Mouse (Mus musculus): ENCODE data around the gene Kcnk13.

The Kcnk13 gene

DNA sequence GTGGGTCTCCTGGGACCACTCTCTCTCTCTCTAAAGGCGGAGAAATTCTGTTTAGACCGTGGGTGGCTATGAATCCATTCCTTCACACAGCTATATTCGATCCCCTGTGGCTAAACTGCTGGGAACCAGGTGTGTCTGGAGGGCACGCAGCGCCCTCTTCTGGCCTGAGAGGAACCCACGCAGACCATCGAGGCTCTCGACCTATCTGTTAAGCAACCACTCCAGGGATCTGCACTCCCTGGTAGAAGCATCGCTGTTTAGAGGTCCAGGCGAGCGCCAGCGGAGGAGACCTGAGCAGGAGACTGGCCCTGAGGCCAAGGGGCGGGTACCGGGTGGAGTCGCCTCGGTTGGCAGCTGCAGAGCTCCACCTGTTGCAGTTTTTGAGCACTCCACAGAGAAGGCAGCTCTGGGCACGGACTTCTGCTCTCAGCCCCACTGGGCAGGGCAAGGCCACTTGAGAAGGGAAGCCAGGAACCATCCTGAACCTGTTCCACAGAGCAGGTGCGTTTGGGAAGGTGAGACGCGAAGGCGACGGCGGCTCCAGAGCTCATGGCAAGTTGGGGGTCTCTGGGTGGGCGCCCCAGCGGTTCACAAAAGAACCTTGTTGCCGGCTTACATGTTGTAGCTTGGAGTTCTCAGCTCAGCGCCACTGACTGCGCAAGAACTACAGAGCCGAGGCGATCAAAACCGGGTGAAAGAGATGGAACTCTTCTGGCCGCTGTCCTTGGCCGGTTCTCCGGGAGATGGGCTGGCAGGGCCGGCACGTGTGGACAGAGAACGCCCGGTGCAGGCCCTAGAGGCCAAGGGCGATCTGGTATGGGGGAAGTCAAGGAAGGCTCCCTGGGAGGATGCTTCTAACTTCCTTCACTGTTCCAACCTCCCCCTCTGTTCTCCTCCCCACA, at the start of gene Kcnk13:
TSS of gene Kcnk13 (plus strand) at position 199 of the 902 bp plus-strand sequence.
- DNase-seq: peak; percentile 64

DNA sequence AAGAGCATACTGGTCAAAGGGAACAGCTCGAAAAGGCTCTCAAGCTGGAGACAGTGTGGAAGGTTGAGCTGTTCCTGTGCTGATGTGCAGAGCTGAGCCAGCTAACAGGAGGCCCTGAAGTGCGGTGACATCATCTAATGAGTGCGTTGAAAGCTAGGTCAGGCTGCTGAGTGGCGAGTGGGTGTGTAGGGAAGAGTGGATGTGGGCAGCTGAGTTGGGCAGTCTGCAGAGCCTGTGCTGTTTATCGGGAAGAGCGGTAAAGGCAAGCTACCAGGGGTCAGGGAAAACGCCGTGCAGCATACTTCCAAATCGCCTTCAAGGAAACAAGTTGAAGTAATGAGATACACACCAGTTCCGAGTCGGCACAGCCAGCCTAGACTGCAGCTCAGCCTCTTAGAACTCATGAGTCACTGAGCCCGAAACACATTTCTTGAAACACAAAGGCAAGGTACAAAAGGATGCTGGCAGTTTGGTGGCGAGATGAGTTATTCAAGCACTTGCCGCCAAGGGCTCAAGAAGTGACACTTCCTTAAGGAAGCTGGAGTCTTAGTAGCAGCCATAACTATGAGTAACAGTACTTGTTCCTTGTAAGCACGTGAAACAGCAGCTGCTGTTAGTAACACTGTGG, 46.4 kb upstream of the Kcnk13 start:
- DNase-seq: no peak

DNA sequence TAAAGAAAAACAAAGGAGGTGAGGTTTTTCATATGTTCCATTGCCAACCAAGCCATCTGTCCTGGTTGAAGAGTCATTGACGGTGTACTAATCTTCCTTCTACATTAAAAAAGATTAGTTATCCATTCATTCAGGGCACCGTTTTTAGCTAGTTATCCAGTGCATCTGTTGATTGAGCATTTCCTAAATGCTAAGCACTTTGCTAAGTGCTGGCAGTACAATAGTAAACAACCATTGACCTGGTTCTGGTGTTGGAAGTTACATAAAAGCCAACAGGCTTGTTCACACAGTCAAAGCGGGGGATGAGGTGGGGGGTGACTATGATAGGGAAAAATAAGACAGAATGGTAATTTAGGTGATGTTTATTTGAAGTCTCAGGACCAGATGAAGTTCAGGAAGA, 44.7 kb upstream of the Kcnk13 start:
- DNase-seq: no peak

DNA sequence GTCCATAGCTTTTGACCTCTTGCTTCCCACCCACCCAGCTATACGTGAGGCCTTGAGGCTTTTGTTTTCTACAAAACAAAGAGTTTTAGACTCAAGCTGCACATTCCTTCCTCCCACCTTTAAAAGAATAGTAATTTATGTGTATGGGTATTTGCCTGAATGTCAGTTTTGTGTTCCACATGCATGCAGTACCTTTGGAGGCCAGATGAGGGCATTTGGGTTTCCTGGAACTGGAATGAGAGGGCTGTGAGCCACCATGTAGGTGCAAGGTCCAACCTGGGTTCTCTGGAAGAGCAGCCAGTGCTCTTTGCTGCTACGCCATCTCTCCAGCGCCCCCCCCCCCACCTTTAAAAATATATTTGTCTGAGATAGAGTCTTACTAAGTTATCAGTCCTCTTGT, 43.3 kb upstream of the Kcnk13 start:
- no peak for DNase-seq

DNA sequence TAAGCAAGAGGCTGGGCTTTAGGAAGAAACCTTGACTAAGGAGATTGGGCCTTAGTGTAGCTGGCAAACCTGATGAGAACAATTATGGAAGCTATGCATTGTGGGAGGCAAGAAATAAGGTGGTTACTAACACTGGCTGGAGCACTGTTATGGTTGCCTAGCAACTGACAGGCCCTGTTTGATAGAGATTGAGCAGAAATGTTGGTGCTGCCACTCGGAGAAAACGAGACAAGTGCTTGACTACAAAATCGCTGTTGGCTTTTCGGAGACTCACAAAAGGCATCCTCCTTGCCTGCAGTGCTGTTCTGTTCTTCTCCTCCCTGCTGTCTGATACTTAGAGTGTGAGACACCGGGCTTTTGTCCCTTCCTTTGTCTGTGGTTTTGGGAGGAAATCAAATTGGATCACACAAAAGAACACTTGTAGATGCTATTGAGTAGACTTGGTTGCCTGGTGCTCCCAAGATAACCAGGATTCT, 41.1 kb upstream of the Kcnk13 start:
- no peak for DNase-seq

DNA sequence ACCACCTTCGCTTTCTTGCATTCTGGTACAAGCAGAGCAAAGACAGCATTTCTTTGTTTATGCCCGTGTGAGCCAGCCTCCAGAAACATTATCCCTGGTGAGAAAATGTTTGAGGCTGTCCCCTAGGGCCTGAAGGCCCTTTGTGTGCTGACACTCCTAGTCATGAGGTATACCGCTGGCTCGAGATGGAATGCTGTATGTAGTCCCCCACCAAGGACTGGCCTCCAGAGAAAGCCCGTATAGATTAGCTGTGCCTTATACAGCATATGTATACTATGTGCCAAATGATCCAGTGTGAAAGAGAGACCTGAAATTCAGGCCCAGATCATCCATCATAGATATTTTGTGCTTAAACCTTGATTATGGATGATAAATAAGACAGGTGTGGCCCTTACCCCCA, 40.6 kb upstream of the Kcnk13 start:
- no peak for DNase-seq

DNA sequence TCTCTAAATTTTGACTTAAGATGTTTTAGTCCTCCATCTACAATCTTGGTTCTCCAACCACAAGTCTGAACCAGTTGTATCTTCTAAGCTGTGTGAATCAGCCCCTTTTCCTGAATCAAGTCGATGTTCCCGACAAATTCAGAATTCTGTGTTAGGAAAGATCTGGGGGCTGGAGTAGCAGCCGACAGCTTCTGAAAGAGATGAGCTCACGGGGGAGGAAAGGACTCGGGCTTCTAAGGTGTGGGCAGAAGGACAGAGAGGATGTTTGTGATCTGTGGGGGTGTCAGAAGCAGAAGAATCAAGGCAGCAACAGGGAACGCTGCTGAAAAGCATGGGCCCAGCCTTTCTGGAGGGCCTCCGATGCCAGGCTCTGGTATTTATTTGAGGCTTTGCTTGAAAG, 36.0 kb upstream of the Kcnk13 start:
- no peak for DNase-seq

DNA sequence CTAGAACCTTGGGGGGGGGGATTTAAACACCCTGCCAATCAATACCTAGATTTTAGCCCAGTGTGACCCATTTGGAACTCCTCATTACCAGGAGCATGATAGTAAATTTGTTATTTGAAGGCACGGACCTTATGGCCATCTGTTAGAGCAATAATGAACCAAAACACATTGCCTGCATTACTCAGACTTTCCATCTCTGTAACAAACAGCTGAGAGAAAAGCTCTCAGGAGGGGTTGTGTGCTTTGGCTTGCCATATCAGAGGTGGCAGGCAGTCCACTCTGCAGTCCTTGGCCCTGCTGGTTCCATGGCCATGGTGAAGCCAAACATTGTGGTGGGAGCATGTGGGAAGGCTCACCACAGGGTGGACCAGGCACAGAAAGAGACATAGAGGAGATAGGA, 35.1 kb upstream of the Kcnk13 start:
- DNase-seq: no peak

DNA sequence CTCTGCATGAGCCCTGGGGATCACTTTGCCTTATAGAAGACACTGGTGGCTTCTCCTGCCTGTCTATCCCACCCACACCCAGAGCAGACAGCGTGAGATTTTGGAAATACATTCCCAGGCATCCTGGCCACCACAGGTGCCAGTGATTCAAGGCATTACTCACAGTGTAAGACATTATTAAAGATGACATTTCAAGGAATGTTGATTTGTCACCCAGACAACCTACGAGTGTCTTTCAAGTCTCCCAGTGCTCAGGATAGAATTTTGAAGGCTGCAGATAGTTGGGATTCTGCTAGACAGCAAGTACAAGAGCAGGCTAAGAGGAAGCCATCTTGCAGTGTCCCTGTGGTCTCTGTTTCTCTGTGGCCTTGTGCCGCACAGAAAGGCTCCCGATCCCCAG, 32.1 kb upstream of the Kcnk13 start:
- no peak for DNase-seq

DNA sequence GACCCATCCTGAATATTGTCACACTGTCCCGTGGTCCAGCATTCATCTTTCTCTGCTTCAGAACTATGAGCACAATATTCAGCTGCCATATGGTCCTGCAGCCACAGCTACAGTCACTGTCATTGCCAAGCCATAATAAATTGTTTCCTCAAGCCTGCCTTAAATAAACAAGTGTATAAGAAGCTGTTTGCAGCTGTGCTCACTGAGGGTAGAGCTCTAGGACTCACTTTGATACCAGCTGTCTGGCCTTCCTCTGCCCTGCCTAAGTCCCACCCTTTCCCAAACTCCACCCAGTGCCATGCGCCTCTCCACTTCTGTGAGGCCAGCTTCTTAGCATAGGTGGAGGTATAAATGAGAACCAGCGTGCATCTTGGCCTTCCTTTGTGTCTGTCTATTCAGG, 30.7 kb upstream of the Kcnk13 start:
- DNase-seq: no peak

DNA sequence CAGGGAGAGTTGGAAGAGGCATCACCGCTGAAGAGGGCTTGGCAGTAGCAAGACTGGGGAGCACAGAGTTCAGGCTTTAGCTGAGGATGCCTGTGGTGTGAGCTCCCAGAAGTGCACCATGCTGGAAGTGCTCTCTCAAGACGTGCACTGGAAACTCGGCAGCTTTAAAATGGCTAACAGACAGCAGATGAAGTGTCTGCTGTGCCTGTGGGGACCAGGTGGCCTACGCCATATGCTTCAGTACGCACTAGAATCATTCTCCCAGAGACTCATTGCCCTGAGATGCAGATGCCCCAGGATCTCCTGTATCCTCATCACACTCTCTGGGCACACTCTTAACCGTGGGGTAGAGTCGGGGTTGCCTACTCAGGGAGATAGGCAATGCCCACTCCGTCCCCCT, 28.9 kb upstream of the Kcnk13 start:
- DNase-seq: no peak

DNA sequence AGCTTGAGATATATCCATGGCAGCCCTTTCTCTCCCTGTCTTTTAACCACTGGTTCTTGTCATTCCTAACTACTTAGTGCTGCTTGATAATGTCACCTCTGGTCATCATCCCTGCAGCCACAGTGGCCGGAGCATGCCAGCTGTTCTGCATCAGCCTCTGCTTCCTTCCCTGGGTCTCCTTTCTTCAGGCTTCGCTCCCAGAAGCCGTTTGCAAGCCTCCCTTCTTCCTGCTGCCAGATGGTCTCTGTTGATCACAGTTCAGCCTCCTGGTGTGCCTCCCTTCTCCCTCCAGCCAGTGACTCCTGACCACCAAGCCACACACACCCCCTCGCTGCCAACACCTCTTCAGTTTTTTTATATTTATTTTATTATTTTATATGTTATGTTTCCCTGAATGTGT, 25.8 kb upstream of the Kcnk13 start:
- DNase-seq: no peak

DNA sequence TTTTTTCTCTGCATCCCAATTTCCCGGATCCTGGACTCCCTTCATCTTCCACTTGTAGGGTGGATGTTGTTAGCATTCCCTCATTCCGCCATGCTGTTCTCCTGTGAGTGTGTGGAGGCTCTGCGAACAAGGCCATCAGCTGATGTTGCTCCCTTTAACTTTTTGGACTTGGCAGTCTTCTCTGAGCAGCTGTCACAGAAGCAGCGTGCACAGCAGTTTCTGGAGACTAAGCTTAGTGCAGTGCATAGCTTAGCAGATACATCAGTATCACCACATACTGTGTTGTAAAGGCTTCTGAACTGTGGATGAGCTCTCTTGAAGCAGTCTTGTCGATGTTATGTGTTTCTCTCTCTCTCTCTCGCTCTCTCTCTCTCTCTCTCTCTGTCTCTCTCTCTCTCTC, 25.1 kb upstream of the Kcnk13 start:
- no peak for DNase-seq

DNA sequence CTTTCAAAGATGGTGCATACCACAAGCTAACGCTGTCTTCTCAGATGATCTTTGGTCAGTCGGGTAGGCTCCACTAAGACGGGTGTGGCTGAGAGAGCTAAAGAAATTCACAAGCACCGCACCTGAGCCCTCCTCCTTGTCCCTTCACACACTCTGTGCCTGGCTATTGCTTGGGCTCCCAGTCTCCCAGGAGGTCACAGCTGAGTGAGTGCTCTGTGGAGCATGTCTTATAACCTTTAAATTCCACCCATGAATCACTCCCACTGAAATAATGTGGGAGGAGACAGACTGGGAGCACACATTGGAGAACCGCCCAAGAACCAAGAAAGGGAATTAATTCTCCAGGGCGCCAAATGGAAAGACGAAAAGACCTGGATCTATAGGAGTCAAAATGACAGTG, 23.6 kb upstream of the Kcnk13 start:
- DNase-seq: no peak

DNA sequence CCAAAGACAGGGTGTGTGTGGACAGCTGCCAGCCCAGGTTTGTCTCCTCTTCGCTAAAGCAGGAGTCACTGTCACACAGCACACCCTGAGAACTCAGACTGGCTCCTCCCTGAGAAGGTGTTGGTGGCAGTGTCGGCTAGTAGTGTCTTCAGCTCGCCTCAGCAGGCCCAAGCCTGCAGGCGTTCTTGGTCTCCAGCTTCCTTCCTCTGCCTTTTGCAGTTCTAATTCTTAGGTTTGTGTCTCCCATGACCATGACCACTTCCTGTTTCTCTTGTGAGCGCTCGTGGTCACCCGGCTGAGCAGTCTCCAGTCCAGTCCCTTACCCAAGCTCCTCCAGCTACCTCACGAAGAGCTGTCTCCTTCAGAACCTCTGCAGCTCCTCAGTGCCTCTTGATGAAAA, 21.9 kb upstream of the Kcnk13 start:
- no peak for DNase-seq

DNA sequence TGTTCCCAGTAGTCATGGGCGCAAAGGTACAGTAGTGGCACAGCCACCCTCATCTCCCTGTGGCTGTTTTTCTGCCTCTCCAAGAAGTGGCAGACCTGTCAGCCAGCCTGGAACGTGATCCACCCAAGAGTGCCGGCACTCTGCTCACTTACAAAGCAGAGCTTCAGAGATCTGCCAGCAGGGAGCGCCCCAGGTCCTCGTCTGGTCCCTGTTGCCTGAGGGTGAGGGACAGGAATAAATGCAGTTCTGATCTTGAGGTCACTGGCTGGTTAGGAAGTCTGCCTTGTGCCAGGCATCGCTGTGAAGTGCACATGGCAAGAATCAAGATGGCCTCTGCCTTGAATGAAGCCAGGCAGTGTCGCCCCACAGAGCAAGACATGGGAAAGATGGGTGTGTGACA, 11.4 kb upstream of the Kcnk13 start:
- DNase-seq: peak; percentile 32

DNA sequence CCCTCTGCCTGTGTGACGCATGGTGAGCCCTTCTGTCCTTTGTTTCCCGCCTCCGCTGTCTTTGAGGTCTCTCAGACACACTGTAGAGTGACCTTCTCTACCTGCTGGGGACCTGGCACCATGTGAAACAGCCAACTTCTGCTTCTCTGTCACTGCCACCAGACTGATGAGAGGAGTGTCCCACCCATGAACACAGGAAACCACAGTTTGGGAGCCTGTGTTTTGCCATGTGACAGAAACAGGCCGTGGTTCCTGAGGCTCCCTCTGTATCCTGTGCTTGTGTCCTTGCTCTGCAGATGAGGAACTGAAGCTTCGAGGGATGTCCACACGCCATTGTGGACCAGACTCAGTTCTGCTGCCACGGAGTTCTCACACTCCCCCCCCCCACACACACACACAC, 7.9 kb upstream of the Kcnk13 start:
- no peak for DNase-seq

DNA sequence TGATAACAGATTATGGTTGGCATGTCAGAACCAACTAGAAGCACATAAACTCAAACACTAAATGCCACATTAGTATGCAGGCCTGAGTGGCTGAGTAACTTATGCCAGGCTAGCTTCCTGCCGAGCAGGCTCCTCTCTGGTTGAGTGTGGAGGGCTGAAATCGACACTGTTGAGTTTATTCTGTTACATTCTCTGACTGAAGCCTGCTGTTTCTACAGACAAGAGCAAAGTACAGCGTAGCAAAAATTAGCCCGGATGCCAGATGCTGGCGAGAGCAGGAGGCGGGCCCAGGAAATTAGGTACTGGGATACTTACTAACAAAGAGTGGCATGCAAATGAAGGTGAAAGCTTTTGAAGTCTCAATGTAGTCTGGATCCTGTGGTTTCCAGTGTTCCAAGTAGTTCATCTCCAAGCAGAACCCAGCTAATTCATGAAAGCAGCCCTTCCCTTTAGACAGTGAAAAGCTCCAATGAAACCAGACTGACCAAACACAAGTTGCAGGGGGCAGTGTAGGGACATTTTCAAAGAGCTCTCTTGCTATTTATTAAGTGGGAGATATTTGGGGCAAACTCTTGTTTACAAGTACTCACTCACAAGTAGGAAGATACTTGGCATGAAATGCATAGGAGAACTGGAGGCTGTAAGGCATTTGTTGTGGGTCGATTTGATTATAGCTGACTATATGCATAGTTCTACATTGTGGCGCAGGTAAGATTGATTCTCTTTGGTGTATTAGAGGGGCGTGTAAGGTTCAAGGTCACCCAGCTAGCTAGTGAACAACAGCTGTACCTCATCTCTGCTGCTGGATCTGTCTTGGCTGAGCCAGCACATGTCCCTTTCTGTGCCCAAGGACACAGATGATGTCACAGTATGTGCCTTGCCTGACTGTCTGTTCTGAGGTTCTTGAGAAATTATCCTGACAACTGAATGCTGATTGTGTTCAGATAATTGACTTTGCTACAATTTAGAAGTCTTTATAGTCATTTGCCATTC, 5.9 kb upstream of the Kcnk13 start:
- DNase-seq: no peak

DNA sequence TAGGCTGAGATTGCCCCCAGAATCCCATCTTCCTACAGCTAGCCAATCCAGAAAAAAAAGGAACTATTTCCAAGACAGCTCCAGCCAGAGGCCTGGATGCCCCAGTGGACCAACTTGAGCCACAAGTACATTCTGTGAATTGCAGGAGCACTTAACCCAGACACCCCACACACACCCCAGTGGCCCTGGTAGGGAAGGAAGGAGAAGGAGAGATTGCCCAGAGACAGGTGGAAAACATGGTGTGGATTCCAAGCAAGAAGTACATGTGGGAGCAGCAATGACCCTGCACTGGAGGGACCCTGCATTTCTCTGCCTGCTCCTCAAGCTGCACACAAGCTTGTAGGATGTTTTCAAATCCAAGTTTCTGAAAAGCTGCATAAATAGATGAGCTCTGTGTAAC, 5.0 kb upstream of the Kcnk13 start:
- no peak for DNase-seq

DNA sequence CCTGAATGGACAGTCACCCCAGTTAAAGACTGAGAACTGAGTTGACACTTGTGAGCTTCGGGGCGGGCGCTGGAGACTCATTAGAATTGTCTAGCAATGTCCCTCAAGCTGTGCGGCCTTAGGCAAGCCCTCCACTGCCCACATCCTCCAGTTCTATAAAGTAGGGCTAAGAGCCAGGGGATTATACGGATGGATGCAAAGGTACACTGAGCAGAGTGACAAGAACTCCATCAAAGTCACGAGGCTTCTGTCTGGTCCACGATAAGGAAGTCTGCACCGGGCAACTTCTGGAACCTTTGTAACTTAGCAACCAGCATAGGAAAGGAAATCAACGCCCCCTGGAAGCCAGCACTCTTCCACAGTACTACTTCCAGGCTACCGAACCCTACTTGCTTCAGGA, 4.4 kb upstream of the Kcnk13 start:
- DNase-seq: no peak

DNA sequence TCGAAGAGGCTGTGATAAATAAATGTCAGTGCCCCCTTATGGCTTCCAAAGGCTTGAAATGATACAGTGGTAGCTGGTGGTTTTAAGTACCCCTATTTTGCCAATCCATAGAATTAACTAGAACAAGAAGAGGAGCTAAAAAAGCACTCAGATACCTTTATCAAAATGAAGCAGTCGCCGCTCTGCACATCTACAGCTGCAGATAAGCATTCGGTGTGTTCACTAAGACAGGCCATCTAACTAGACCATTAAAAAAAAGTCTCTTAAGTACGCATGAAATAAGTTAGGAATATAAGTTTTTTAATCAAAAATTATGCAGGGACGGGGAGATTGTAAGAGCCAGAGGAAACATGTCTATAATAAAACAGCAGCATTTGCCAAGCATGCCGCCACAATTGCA, 3.6 kb upstream of the Kcnk13 start:
- no peak for DNase-seq

DNA sequence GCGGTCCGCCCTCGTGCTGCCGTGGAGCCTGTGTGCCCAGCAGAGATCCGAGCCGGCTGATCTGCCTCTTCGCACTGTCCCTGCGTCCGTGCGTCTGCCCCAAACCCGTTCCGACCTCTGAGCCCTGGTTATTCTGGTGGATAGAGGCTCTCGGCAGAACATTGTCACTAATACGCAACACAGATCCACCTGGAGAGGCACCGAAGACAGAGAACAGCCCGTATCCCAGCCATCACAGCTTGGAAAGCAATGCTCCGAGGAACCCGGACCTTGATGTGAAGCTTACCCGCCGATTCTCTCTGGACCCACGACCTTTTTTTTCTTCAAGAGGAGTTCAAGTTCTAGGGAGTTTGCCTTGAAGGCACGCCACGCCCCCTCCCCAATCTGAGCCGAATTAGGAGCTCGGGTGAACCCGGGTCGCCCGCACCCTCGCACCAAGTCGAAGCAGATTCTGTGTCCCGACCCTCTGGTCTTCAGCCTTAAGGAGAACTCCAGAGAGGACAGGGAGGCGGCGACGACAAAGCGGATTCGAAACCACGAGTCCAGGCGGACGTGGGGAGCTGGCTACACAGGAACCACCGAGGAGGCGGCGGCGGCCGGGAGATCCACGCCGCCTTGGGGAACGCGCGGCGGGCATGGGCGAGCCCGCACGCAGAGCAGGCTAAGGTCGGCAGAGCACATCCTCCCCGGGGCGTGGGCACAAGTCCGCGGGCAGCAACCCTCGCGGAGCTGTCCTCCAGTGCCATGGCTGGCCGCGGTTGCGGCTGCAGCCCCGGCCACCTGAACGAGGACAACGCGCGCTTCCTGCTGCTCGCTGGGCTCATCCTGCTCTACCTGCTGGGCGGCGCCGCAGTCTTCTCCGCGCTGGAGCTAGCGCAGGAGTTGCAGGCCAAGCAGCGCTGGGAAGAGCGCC, 1.2 kb downstream of the Kcnk13 start:
- DNase-seq: no peak

Measured in liver (tissue).